Mouse (Mus musculus): ENCODE measurements at regions not wholly inside any gene's neighbourhood (a gene's known extent, or its start where the extent isn't known, plus 50 kb on each side); places are given as distances from the start of the nearest gene placed in this dataset.
A peak's percentile ranks its signal among the peaks of the same experiment; 100 is the strongest.

DNA sequence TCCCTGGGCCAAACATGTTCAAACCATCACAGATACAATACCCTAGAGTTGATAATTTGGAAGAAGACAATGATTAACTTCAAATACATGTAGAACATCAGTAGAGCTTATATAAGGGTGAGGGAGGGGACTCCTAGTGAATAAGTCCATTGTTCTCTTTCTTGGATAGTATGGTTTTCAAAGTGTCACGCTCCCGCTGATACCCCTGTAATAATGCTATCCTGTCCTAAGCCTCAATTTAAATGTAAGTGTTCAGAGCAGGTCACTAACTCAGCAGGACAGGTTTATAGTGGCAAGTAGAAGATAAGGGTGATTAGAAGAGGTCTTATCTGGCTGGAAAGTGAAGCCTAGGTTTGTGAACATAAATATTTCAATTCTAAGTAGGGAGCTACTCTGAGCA lies 540.4 kb upstream of the Id4 start:
- H3K4me3 ChIP-seq (ENCODE audit: low read depth, low read length) = no peak overlapping the region
- no peak for DNase-seq (ENCODE audit: low spot score)
- H3K9ac ChIP-seq (replicated peaks; ENCODE audit: low read length) = no peak overlapping the region
- H3K4me1 ChIP-seq (ENCODE audit: control insufficient read depth, insufficient read depth, low read length) = no peaks in the 10 kb centered on the region
- no peaks in the 10 kb centered on the region for H3K36me3 ChIP-seq (replicated peaks; ENCODE audit: control insufficient read depth, insufficient read depth, low read depth, low read length)
- no peak overlapping the region for H3K4me2 ChIP-seq (ENCODE audit: low read depth, low read length)
- no peak overlapping the region for H3K27ac ChIP-seq (replicated peaks; ENCODE audit: low read depth, low read length)
- no peaks in the 10 kb centered on the region for H3K27me3 ChIP-seq (ENCODE audit: control insufficient read depth, insufficient read depth, low read length)
- WGBS = 90% methylated on average over 2 of the region's 2 CpGs
- no peak for ATAC-seq (replicated peaks; ENCODE audit: insufficient number of reproducible peaks, low FRiP score, low TSS enrichment, low read depth)
- no peaks in the 10 kb centered on the region for H3K9me3 ChIP-seq (replicated peaks; ENCODE audit: control insufficient read depth, low read length)

- WGBS = 68% methylated on average over 1 of the region's 1 CpGs
- H3K4me1 ChIP-seq (ENCODE audit: control insufficient read depth, insufficient read depth, low read length) = no peaks in the 10 kb centered on the region
- ATAC-seq (replicated peaks; ENCODE audit: insufficient number of reproducible peaks, low FRiP score, low TSS enrichment, low read depth) (no peak), DNase-seq (ENCODE audit: low spot score) (no peak)
- H3K4me3 ChIP-seq (ENCODE audit: low read depth, low read length) = no peak overlapping the region
- no peaks in the 10 kb centered on the region for H3K27me3 ChIP-seq (ENCODE audit: control insufficient read depth, insufficient read depth, low read length)
- no peak overlapping the region for H3K9ac ChIP-seq (replicated peaks; ENCODE audit: low read length)
- H3K27ac ChIP-seq (replicated peaks; ENCODE audit: low read depth, low read length) = no peak overlapping the region
- no peaks in the 10 kb centered on the region for H3K36me3 ChIP-seq (replicated peaks; ENCODE audit: control insufficient read depth, insufficient read depth, low read depth, low read length)
- no peaks in the 10 kb centered on the region for H3K9me3 ChIP-seq (replicated peaks; ENCODE audit: control insufficient read depth, low read length)
- H3K4me2 ChIP-seq (ENCODE audit: low read depth, low read length) = no peak overlapping the region
Observed at GRCm38 (mm10) chr13:47734415-47734814, 526.6 kb upstream of the Id4 start.

DNA sequence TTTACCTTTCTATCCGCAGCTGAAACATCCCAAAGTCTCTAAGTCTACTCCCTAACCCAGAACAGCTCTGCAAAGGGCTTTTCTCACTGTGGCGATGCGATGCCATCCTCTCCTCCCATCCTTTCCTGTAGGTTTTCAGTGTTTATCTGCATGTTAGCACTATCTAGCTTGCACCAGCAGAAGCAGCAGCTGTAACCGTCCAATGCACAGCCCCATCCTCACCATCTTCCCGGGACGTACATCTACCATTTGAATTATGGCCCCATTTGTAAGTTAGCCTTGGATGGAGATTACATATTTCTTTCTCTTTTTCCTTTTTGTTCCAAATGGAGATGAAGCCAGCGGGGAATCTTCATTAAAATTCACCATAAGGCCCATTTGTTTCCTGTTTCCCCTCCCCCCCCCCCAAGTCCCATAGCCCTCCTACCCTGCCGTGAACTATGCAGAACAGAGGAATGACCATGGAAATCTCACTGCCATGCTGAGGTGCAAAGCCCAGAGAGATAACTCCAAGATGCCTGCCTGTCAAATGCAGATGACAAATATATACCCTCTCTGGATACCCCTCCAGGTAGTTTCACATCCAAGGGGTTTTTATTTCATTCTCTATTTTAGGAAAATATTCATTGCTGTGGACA lies 525.5 kb upstream of the Id4 start:
- H3K27ac ChIP-seq (replicated peaks; ENCODE audit: low read depth, low read length) = no peak overlapping the region
- ATAC-seq (replicated peaks; ENCODE audit: insufficient number of reproducible peaks, low FRiP score, low TSS enrichment, low read depth) = no peak
- H3K4me1 ChIP-seq (ENCODE audit: control insufficient read depth, insufficient read depth, low read length) = no peaks in the 10 kb centered on the region
- WGBS = 80% methylated on average over 8 of the region's 8 CpGs
- H3K9me3 ChIP-seq (replicated peaks; ENCODE audit: control insufficient read depth, low read length) = no peaks in the 10 kb centered on the region
- no peak overlapping the region for H3K9ac ChIP-seq (replicated peaks; ENCODE audit: low read length)
- H3K27me3 ChIP-seq (ENCODE audit: control insufficient read depth, insufficient read depth, low read length) = no peaks in the 10 kb centered on the region
- no peaks in the 10 kb centered on the region for H3K36me3 ChIP-seq (replicated peaks; ENCODE audit: control insufficient read depth, insufficient read depth, low read depth, low read length)
- no peak overlapping the region for H3K4me2 ChIP-seq (ENCODE audit: low read depth, low read length)
- no peak overlapping the region for H3K4me3 ChIP-seq (ENCODE audit: low read depth, low read length)
- no peak for DNase-seq (ENCODE audit: low spot score)

DNA sequence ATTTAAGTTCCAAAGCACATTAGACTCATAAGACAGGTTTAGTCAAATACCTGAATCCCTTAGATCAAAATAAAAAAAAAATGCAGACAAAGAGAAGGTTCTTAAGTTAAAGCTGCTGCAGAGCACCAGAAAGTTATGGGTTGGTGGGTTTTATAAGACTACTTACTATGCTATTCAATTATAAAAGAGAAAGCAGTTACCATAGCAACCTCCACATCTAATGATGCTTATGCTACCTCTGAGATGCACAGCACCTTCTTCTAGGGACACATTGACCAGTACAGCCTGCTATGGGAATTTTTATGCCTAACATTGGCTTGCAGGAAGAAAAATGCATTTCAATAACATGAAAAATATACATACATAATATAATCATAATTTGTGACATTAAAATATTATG lies 512.1 kb upstream of the Id4 start:
- ATAC-seq (replicated peaks; ENCODE audit: insufficient number of reproducible peaks, low FRiP score, low TSS enrichment, low read depth) = no peak
- H3K4me2 ChIP-seq (ENCODE audit: low read depth, low read length) = no peak overlapping the region
- H3K9ac ChIP-seq (replicated peaks; ENCODE audit: low read length) = no peak overlapping the region

GRCm38 (mm10) chr13:47751033-47751432 lies 510.0 kb upstream of the Id4 start:
- Histone ChIP-seq H3K27ac (replicated peaks; ENCODE audit: low read depth, low read length) (no peak overlapping the region), H3K4me3 (ENCODE audit: low read depth, low read length) (no peak overlapping the region), H3K9me3 (replicated peaks; ENCODE audit: control insufficient read depth, low read length) (no peaks in the 10 kb centered on the region), H3K4me2 (ENCODE audit: low read depth, low read length) (no peak overlapping the region), H3K4me1 (ENCODE audit: control insufficient read depth, insufficient read depth, low read length) (no peaks in the 10 kb centered on the region), H3K36me3 (replicated peaks; ENCODE audit: control insufficient read depth, insufficient read depth, low read depth, low read length) (no peaks in the 10 kb centered on the region), H3K9ac (replicated peaks; ENCODE audit: low read length) (no peak overlapping the region), H3K27me3 (ENCODE audit: control insufficient read depth, insufficient read depth, low read length) (no peaks in the 10 kb centered on the region)
- 84% methylated on average over 2 of the region's 2 CpGs for WGBS
- DNase-seq (ENCODE audit: low spot score) (no peak), ATAC-seq (replicated peaks; ENCODE audit: insufficient number of reproducible peaks, low FRiP score, low TSS enrichment, low read depth) (no peak)

More for the DNA sequence above, 512.1 kb upstream of the Id4 start:
- no peaks in the 10 kb centered on the region for H3K27me3 ChIP-seq (ENCODE audit: control insufficient read depth, insufficient read depth, low read length)
- no peak overlapping the region for H3K27ac ChIP-seq (replicated peaks; ENCODE audit: low read depth, low read length)
- H3K4me1 ChIP-seq (ENCODE audit: control insufficient read depth, insufficient read depth, low read length) = no peaks in the 10 kb centered on the region
- H3K9me3 ChIP-seq (replicated peaks; ENCODE audit: control insufficient read depth, low read length) = no peaks in the 10 kb centered on the region
- no peaks in the 10 kb centered on the region for H3K36me3 ChIP-seq (replicated peaks; ENCODE audit: control insufficient read depth, insufficient read depth, low read depth, low read length)
- no peak for DNase-seq (ENCODE audit: low spot score)
- H3K4me3 ChIP-seq (ENCODE audit: low read depth, low read length) = no peak overlapping the region

- Histone ChIP-seq H3K9ac (replicated peaks; ENCODE audit: low read length) (no peak overlapping the region), H3K36me3 (replicated peaks; ENCODE audit: control insufficient read depth, insufficient read depth, low read depth, low read length) (no peaks in the 10 kb centered on the region), H3K4me1 (ENCODE audit: control insufficient read depth, insufficient read depth, low read length) (no peaks in the 10 kb centered on the region), H3K4me2 (ENCODE audit: low read depth, low read length) (no peak overlapping the region), H3K27me3 (ENCODE audit: control insufficient read depth, insufficient read depth, low read length) (no peaks in the 10 kb centered on the region), H3K9me3 (replicated peaks; ENCODE audit: control insufficient read depth, low read length) (no peaks in the 10 kb centered on the region), H3K4me3 (ENCODE audit: low read depth, low read length) (no peak overlapping the region), H3K27ac (replicated peaks; ENCODE audit: low read depth, low read length) (no peak overlapping the region)
- WGBS = 57% methylated on average over 16 of the region's 16 CpGs
- DNase-seq (ENCODE audit: low spot score) (peak; percentile 64), ATAC-seq (replicated peaks; ENCODE audit: insufficient number of reproducible peaks, low FRiP score, low TSS enrichment, low read depth) (no peak)
Observed at GRCm38 (mm10) chr13:47764802-47765597, 496.0 kb upstream of the Id4 start.

DNA sequence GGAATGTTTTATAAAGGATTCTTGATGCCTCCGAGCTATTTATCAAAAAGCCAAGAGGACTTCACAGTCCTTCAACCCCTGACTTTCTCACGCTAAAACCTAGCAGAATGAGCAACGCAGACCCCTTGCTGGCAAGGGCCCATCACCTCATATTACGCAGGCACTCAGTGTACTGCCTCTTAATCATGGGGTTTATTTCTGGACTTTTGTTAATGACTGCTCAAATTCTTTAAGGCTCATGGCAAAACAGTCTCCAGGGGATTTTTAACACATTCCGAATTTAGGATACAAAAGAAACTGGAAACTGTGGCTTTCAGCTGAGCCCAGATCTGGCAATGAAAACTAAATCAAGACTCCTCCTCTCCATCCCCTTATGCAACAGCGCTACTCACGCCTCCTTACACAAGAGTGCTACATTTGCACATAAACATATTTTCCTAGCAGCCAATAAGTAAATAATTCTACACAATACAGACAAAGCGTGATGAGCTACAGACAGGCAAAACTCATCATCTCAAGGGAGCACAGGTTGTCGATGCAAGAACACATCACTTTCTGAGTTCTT lies 492.0 kb upstream of the Id4 start:
- no peaks in the 10 kb centered on the region for H3K4me1 ChIP-seq (ENCODE audit: control insufficient read depth, insufficient read depth, low read length)
- H3K36me3 ChIP-seq (replicated peaks; ENCODE audit: control insufficient read depth, insufficient read depth, low read depth, low read length) = no peaks in the 10 kb centered on the region
- no peaks in the 10 kb centered on the region for H3K9me3 ChIP-seq (replicated peaks; ENCODE audit: control insufficient read depth, low read length)
- no peak overlapping the region for H3K27ac ChIP-seq (replicated peaks; ENCODE audit: low read depth, low read length)
- WGBS = 86% methylated on average over 9 of the region's 9 CpGs
- H3K4me2 ChIP-seq (ENCODE audit: low read depth, low read length) = no peak overlapping the region
- no peak overlapping the region for H3K4me3 ChIP-seq (ENCODE audit: low read depth, low read length)
- ATAC-seq (replicated peaks; ENCODE audit: insufficient number of reproducible peaks, low FRiP score, low TSS enrichment, low read depth) (no peak), DNase-seq (ENCODE audit: low spot score) (no peak)
- H3K9ac ChIP-seq (replicated peaks; ENCODE audit: low read length) = no peak overlapping the region
- H3K27me3 ChIP-seq (ENCODE audit: control insufficient read depth, insufficient read depth, low read length) = no peaks in the 10 kb centered on the region

Measured in embryonic facial prominence, embryonic 11.5 days (tissue).